Mouse (Mus musculus): ENCODE results near the gene Ttpal.
"Not testable (repeated sequence)": the region's sequence is repeated elsewhere in the genome, so short reads cannot be mapped to it uniquely, and the experiment has no call there.

The Ttpal gene

GRCm38 (mm10) chr2:163631223-163631622 lies 29.1 kb downstream of the Ttpal start:
- DNase-seq (ENCODE audit: low spot score in 2 of 2) = no peak

- no peak for DNase-seq (ENCODE audit: low spot score in 2 of 2)
Measured at GRCm38 (mm10) chr2:163631715-163632114, 29.6 kb downstream of the Ttpal start.

- no peak for DNase-seq (ENCODE audit: low spot score in 2 of 2)
Measured at GRCm38 (mm10) chr2:163634211-163634610, 32.1 kb downstream of the Ttpal start.

- no peak for DNase-seq (ENCODE audit: low spot score in 2 of 2)
Measured at GRCm38 (mm10) chr2:163636057-163636456, 33.9 kb downstream of the Ttpal start.

GRCm38 (mm10) chr2:163637655-163638266 lies 35.6 kb downstream of the Ttpal start:
- DNase-seq (ENCODE audit: low spot score in 2 of 2) = no peak

GRCm38 (mm10) chr2:163640493-163640892 lies 38.4 kb downstream of the Ttpal start:
- DNase-seq (ENCODE audit: low spot score in 2 of 2) = no peak

- DNase-seq (ENCODE audit: low spot score in 2 of 2) = no peak
Measured at GRCm38 (mm10) chr2:163641681-163642080, 39.6 kb downstream of the Ttpal start.

- DNase-seq (ENCODE audit: low spot score in 2 of 2) = no peak
Measured at GRCm38 (mm10) chr2:163642685-163643575, 40.8 kb downstream of the Ttpal start.

GRCm38 (mm10) chr2:163643576-163643971 lies 41.5 kb downstream of the Ttpal start:
- no peak for DNase-seq (ENCODE audit: low spot score in 2 of 2)

GRCm38 (mm10) chr2:163644047-163644446 lies 41.9 kb downstream of the Ttpal start:
- no peak for DNase-seq (ENCODE audit: low spot score in 2 of 2)

GRCm38 (mm10) chr2:163644575-163645385 lies 42.7 kb downstream of the Ttpal start, which contains the start of gene Serinc3:
Serinc3 (minus strand) TSS chr2:163645131.
- DNase-seq (ENCODE audit: low spot score in 2 of 2) = peak; percentile 95

GRCm38 (mm10) chr2:163645700-163646460 lies 43.8 kb downstream of the Ttpal start:
- DNase-seq (ENCODE audit: low spot score in 2 of 2) = no peak

GRCm38 (mm10) chr2:163646461-163647080 lies 44.5 kb downstream of the Ttpal start:
- no peak for DNase-seq (ENCODE audit: low spot score in 2 of 2)

- not testable (repeated sequence) for DNase-seq (ENCODE audit: low spot score in 2 of 2)
Measured at GRCm38 (mm10) chr2:163655699-163656098, 53.6 kb downstream of the Ttpal start.

- no peak for DNase-seq (ENCODE audit: low spot score in 2 of 2)
Measured at GRCm38 (mm10) chr2:163657486-163657885, 55.4 kb downstream of the Ttpal start.

GRCm38 (mm10) chr2:163657975-163658886 lies 56.1 kb downstream of the Ttpal start, which contains the start of gene Pkig:
Pkig (plus strand) TSS chr2:163658386.
- DNase-seq (ENCODE audit: low spot score in 2 of 2) = peak; percentile 66 to 78

GRCm38 (mm10) chr2:163658941-163659340 lies 56.8 kb downstream of the Ttpal start:
- no peak for DNase-seq (ENCODE audit: low spot score in 2 of 2)

GRCm38 (mm10) chr2:163659431-163659830 lies 57.3 kb downstream of the Ttpal start:
- DNase-seq (ENCODE audit: low spot score in 2 of 2) = no peak

GRCm38 (mm10) chr2:163660103-163660701 lies 58.1 kb downstream of the Ttpal start:
- DNase-seq (ENCODE audit: low spot score in 2 of 2) = no peak

Measured in right cerebral cortex, postnatal 36 days (tissue).